Mouse (Mus musculus): ENCODE data around the gene Olfr1015.

Gene Olfr1015

GRCm38 (mm10) chr2:85781717-85782116 is at the start of gene Olfr1015:
TSS of gene Olfr1015 (plus strand) at chr2:85782017.
- DNase-seq (ENCODE audit: low spot score in 2 of 2), result no peak

DNA sequence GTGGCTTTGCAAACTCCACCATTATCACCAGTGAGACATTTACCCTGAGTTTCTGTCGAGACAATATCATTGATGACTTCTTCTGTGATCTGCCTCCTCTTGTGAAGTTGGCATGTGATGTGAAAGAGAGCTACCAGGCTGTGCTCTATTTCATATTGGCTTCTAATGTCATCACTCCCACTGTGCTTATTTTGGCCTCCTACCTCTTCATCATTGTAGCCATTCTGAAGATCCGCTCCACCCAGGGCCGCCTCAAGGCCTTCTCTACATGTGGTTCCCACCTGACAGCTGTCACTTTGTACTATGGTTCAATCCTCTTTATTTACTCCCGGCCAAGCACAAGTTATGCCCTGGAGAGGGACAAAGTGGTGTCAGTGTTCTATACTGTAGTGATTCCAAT is 28.0 kb upstream of the Olfr1015 start:
- no peak for DNase-seq (ENCODE audit: low spot score in 2 of 2)

GRCm38 (mm10) chr2:85762666-85763065 is 19.2 kb upstream of the Olfr1015 start, which contains the start of gene Olfr1012:
TSS of gene Olfr1012 (minus strand) at chr2:85762766.
- no peak for DNase-seq (ENCODE audit: low spot score in 2 of 2)

DNA sequence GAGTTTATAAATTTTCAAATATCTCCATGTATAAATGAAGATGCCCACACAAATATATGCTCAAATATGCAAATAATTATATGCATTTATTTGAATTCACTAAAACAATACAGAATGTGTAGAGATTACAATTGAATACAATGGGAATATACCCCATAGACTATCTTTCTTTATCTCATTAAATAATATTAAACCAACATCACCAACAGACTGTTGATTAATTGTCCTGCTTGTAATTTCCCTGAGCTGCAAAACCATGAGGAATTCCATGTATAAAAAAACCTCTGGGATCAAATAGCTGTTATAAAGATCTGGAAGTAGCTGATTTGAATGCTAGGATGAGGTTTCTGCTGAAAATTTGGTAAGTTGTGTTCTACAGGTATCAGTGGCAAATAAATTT is 15.0 kb upstream of the Olfr1015 start, which contains the start of gene Olfr1013:
Gene Olfr1013 (plus strand): TSS at position 301 of the 400 bp plus-strand sequence.
- DNase-seq (ENCODE audit: low spot score in 2 of 2), result no peak

GRCm38 (mm10) chr2:85772413-85772812 is 9.4 kb upstream of the Olfr1015 start, which contains the start of gene Olfr1014:
TSS of gene Olfr1014 (plus strand) at chr2:85772713.
- DNase-seq (ENCODE audit: low spot score in 2 of 2), result no peak

GRCm38 (mm10) chr2:85792331-85792730 is 10.5 kb downstream of the Olfr1015 start:
- no peak for DNase-seq (ENCODE audit: low spot score in 2 of 2)

GRCm38 (mm10) chr2:85802444-85802843 is 20.6 kb downstream of the Olfr1015 start, which contains the start of gene Olfr1016:
TSS of gene Olfr1016 (minus strand) at chr2:85802544.
- DNase-seq (ENCODE audit: low spot score in 2 of 2), result no peak

DNA sequence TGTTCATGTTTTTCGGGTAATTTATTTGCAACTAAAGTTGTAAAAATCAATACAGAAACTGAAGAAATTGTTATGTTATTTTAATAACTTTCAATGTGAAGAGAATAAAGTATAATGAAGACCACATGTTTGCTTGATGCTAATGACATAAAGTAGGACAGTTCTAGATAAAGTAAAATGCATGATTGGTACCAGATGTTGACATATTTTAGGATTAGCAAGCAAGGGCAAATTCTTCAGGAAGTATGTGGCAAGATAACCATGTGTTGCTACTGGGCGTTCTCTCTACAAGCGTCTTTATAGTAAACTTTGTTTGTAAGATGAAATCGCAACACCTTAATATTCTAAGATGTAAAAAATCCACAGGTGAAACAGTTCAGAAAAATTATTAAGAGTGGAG is 22.7 kb downstream of the Olfr1015 start:
- DNase-seq (ENCODE audit: low spot score in 2 of 2), result no peak

- DNase-seq (ENCODE audit: low spot score in 2 of 2), result no peak
Measured at GRCm38 (mm10) chr2:85818179-85818578, 36.4 kb downstream of the Olfr1015 start, which contains the start of gene Olfr1018. TSS of gene Olfr1018 (plus strand) at chr2:85818479.
